Mouse (Mus musculus) cortical plate, adult 2 months (tissue): ENCODE results near the gene Rundc3a. TPM values are rescaled to one million over a fixed set of nuclear protein-coding genes. Genes with fewer than 3 reads are reported as not detected.

Experiments
- H3K27ac ChIP-seq: fragments of 200-500 bp; 2 replicates; pipeline ENCODE4 v1.5.1; 2012; ENCODE audit warnings: low read length, control low read depth, inconsistent platforms; ENCODE audit not compliant: insufficient read depth
- H3K4me1 ChIP-seq: fragments of 200-500 bp; 2 replicates; pipeline ENCODE4 v1.6.1; 2011; ENCODE audit warnings: low read length; ENCODE audit not compliant: control insufficient read depth, insufficient read depth
- H3K4me3 ChIP-seq: fragments of 200-500 bp; 2 replicates; pipeline ENCODE4 v1.5.1; 2011; ENCODE audit warnings: mild to moderate bottlenecking, low read length, control low read depth; ENCODE audit not compliant: insufficient read depth
- CTCF ChIP-seq: fragments of 200-500 bp; IDR thresholded peaks from 2 replicates; pipeline ENCODE4 v1.5.1; 2011; ENCODE audit warnings: mild to moderate bottlenecking, control low read depth, low read length; ENCODE audit not compliant: insufficient read depth; ENCODE audit errors: extremely low read depth
- POLR2A ChIP-seq: fragments of 200-500 bp; IDR thresholded peaks from 2 replicates; pipeline ENCODE4 v1.6.1; 2011; ENCODE audit warnings: mild to moderate bottlenecking, low read length, control low read depth; ENCODE audit not compliant: insufficient read depth; ENCODE audit errors: extremely low read depth
- polyA plus RNA-seq: library from polyadenylated mRNA; depleted of rRNA; stranded (reverse); fragments of >200 nt; gene quantifications from 2 replicates; pipeline ENCODE4 v1.2.3, GENCODE M21; 2012

Rundc3a gene
- polyA plus RNA-seq, 1 experiment = 511 TPM

GRCm38 (mm10) chr11:102375196-102376173, 17.7 kb upstream of the Rundc3a start:
- Histone ChIP-seq H3K27ac (no peak overlapping the region), H3K4me1 (no peaks in the 10 kb centered on the region), H3K4me3 (no peak overlapping the region)
- TF ChIP-seq POLR2A = no peak
- no peak for TF ChIP-seq CTCF

- TF ChIP-seq POLR2A = no peak
- TF ChIP-seq CTCF = no peak
- H3K4me1 ChIP-seq = no peaks in the 10 kb centered on the region
- no peak overlapping the region for H3K27ac ChIP-seq
- no peak overlapping the region for H3K4me3 ChIP-seq
Measured at GRCm38 (mm10) chr11:102376196-102376835, 16.9 kb upstream of the Rundc3a start.

GRCm38 (mm10) chr11:102377186-102377585, 16.0 kb upstream of the Rundc3a start:
- no peaks in the 10 kb centered on the region for H3K4me1 ChIP-seq
- no peak for TF ChIP-seq POLR2A
- TF ChIP-seq CTCF = no peak
- H3K27ac ChIP-seq = no peak overlapping the region
- no peak overlapping the region for H3K4me3 ChIP-seq

- H3K4me3 ChIP-seq = no peak overlapping the region
- H3K27ac ChIP-seq = no peak overlapping the region
- H3K4me1 ChIP-seq = peaks cover 2% of the 10 kb centered on the region
- no peak for TF ChIP-seq POLR2A
Measured at GRCm38 (mm10) chr11:102380091-102380490, 13.1 kb upstream of the Rundc3a start.

- peaks cover 2% of the 10 kb centered on the region for H3K4me1 ChIP-seq
- TF ChIP-seq POLR2A (no peak), CTCF (no peak)
- no peak overlapping the region for H3K27ac ChIP-seq
- H3K4me3 ChIP-seq = no peak overlapping the region
Measured at GRCm38 (mm10) chr11:102381341-102382100, 11.7 kb upstream of the Rundc3a start.

- Histone ChIP-seq H3K4me3 (no peak overlapping the region), H3K4me1 (peaks cover 2% of the 10 kb centered on the region), H3K27ac (no peak overlapping the region)
- TF ChIP-seq POLR2A (no peak), CTCF (no peak)
Measured at GRCm38 (mm10) chr11:102382794-102383193, 10.4 kb upstream of the Rundc3a start.

GRCm38 (mm10) chr11:102383365-102384136, 9.7 kb upstream of the Rundc3a start:
- Histone ChIP-seq H3K4me1 (peaks cover 2% of the 10 kb centered on the region), H3K4me3 (no peak overlapping the region), H3K27ac (no peak overlapping the region)
- TF ChIP-seq CTCF (no peak), POLR2A (no peak)

GRCm38 (mm10) chr11:102384418-102384817, 8.8 kb upstream of the Rundc3a start:
- no peak for TF ChIP-seq CTCF
- Histone ChIP-seq H3K27ac (no peak overlapping the region), H3K4me3 (no peak overlapping the region), H3K4me1 (peaks cover 2% of the 10 kb centered on the region)

GRCm38 (mm10) chr11:102385075-102385474, 8.1 kb upstream of the Rundc3a start:
- Histone ChIP-seq H3K4me1 (peaks cover 2% of the 10 kb centered on the region), H3K4me3 (no peak overlapping the region), H3K27ac (no peak overlapping the region)
- TF ChIP-seq POLR2A (no peak), CTCF (no peak)
